Mouse (Mus musculus): ENCODE data around the gene Slamf7. TPM values are rescaled to one million over a fixed set of nuclear protein-coding genes. Genes with fewer than 3 reads are reported as not detected.

Slamf7 gene
- total and polyA plus RNA-seq, 3 experiments = 0.11 TPM; not detected in 2

- Histone ChIP-seq H3K4me1 (ENCODE audit: insufficient read depth, low read depth, low read length) (no peaks in the 10 kb centered on the region), H3K9me3 (replicated peaks) (peaks cover 31% of the 10 kb centered on the region), H3K4me3 (ENCODE audit: low read depth, low read length) (no peak overlapping the region), H3K36me3 (replicated peaks) (no peaks in the 10 kb centered on the region), H3K27me3 (ENCODE audit: insufficient read depth, low read length) (no peaks in the 10 kb centered on the region)
- no peak for DNase-seq (ENCODE audit: low spot score)
- ATAC-seq (ENCODE audit: extremely low read depth, insufficient number of reproducible peaks, low FRiP score, poor library complexity, severe bottlenecking) = no peak
- no peak for TF ChIP-seq TAL1 (conservative IDR thresholded peaks at IDR 0.05; ENCODE audit: low read depth, low read length)
- TF ChIP-seq GATA2 (IDR thresholded peaks at IDR 0.05; ENCODE audit: borderline replicate concordance, low read depth, low read length) = no peak
- no peak for TF ChIP-seq CTCF (IDR thresholded peaks at IDR 0.05; ENCODE audit: low read depth, low read length)
- TF ChIP-seq POLR2AphosphoS5 (IDR thresholded peaks at IDR 0.05; ENCODE audit: insufficient replicate concordance, low read depth, low read length) = no peak
- no peak for TF ChIP-seq GATA1 (IDR thresholded peaks at IDR 0.05; ENCODE audit: borderline replicate concordance, low read length)
Measured at GRCm38 (mm10) chr1:171606656-171607055, 46.2 kb downstream of the Slamf7 start.

GRCm38 (mm10) chr1:171604686-171605085 lies 48.1 kb downstream of the Slamf7 start:
- TF ChIP-seq POLR2AphosphoS5 (IDR thresholded peaks at IDR 0.05; ENCODE audit: insufficient replicate concordance, low read depth, low read length) = no peak
- TF ChIP-seq TAL1 (conservative IDR thresholded peaks at IDR 0.05; ENCODE audit: low read depth, low read length) = no peak
- TF ChIP-seq CTCF (IDR thresholded peaks at IDR 0.05; ENCODE audit: low read depth, low read length) = no peak
- no peak for TF ChIP-seq GATA1 (IDR thresholded peaks at IDR 0.05; ENCODE audit: borderline replicate concordance, low read length)
- no peak for TF ChIP-seq GATA2 (IDR thresholded peaks at IDR 0.05; ENCODE audit: borderline replicate concordance, low read depth, low read length)
- ATAC-seq (ENCODE audit: extremely low read depth, insufficient number of reproducible peaks, low FRiP score, poor library complexity, severe bottlenecking) = no peak
- no peaks in the 10 kb centered on the region for H3K36me3 ChIP-seq (replicated peaks)
- H3K27me3 ChIP-seq (ENCODE audit: insufficient read depth, low read length) = no peaks in the 10 kb centered on the region
- peaks cover 29% of the 10 kb centered on the region for H3K9me3 ChIP-seq (replicated peaks)
- no peak overlapping the region for H3K4me3 ChIP-seq (ENCODE audit: low read depth, low read length)
- no peaks in the 10 kb centered on the region for H3K4me1 ChIP-seq (ENCODE audit: insufficient read depth, low read depth, low read length)
- DNase-seq (ENCODE audit: low spot score) = no peak

GRCm38 (mm10) chr1:171584584-171584983 lies 68.3 kb downstream of the Slamf7 start:
- DNase-seq (ENCODE audit: low spot score) (no peak), ATAC-seq (ENCODE audit: extremely low read depth, insufficient number of reproducible peaks, low FRiP score, poor library complexity, severe bottlenecking) (no peak)
- no peaks in the 10 kb centered on the region for H3K27me3 ChIP-seq (ENCODE audit: insufficient read depth, low read length)
- peaks cover 33% of the 10 kb centered on the region for H3K9me3 ChIP-seq (replicated peaks)
- H3K36me3 ChIP-seq (replicated peaks) = no peaks in the 10 kb centered on the region
- TF ChIP-seq CTCF (IDR thresholded peaks at IDR 0.05; ENCODE audit: low read depth, low read length) (no peak), GATA2 (IDR thresholded peaks at IDR 0.05; ENCODE audit: borderline replicate concordance, low read depth, low read length) (no peak), GATA1 (IDR thresholded peaks at IDR 0.05; ENCODE audit: borderline replicate concordance, low read length) (no peak), POLR2AphosphoS5 (IDR thresholded peaks at IDR 0.05; ENCODE audit: insufficient replicate concordance, low read depth, low read length) (no peak), TAL1 (conservative IDR thresholded peaks at IDR 0.05; ENCODE audit: low read depth, low read length) (no peak)
- H3K4me1 ChIP-seq (ENCODE audit: insufficient read depth, low read depth, low read length) = no peaks in the 10 kb centered on the region
- H3K4me3 ChIP-seq (ENCODE audit: low read depth, low read length) = no peak overlapping the region

Other genes with a start within 250 kb of the Slamf7 start
- 17.6 and 19.0 TPM in 2 replicates for gene Usf1, start 241.7 kb downstream of the Slamf7 start, total RNA-seq (2014; fragmentation: Nextera tagmentation)
- 41.9 and 56.8 TPM in 2 replicates for gene Usf1, start 241.7 kb downstream of the Slamf7 start, total RNA-seq (2017)
- gene Usf1, start 241.7 kb downstream of the Slamf7 start, polyA plus RNA-seq (2012) = 30.0 and 38.9 TPM in 2 replicates
- gene Tstd1, start 234.2 kb downstream of the Slamf7 start, total RNA-seq (2014; fragmentation: Nextera tagmentation) = 1.7 TPM in 1 of 2 replicates, not detected in the other
- 2.9 and 3.7 TPM in 2 replicates for gene Tstd1, start 234.2 kb downstream of the Slamf7 start, total RNA-seq (2017)
- gene Tstd1, start 234.2 kb downstream of the Slamf7 start, polyA plus RNA-seq (2012) = 0.41 and 0.42 TPM in 2 replicates
- gene F11r, start 215.5 kb downstream of the Slamf7 start, total RNA-seq (2014; fragmentation: Nextera tagmentation) = not detected in 2 replicates
- 0.11 and 1.2 TPM in 2 replicates for gene F11r, start 215.5 kb downstream of the Slamf7 start, total RNA-seq (2017)
- gene F11r, start 215.5 kb downstream of the Slamf7 start, polyA plus RNA-seq (2012) = not detected in 2 replicates
- gene Alyref2, start 149.6 kb downstream of the Slamf7 start, total RNA-seq (2014; fragmentation: Nextera tagmentation) = 5.7 and 6.2 TPM in 2 replicates
- 4.5 and 6.6 TPM in 2 replicates for gene Alyref2, start 149.6 kb downstream of the Slamf7 start, total RNA-seq (2017)
- 10.5 and 10.7 TPM in 2 replicates for gene Alyref2, start 149.6 kb downstream of the Slamf7 start, polyA plus RNA-seq (2012)
- gene Itln1, start 117.7 kb downstream of the Slamf7 start, total RNA-seq (2014; fragmentation: Nextera tagmentation) = not detected in 2 replicates
- gene Itln1, start 117.7 kb downstream of the Slamf7 start, total RNA-seq (2017) = not detected in 2 replicates
- gene Itln1, start 117.7 kb downstream of the Slamf7 start, polyA plus RNA-seq (2012) = not detected in 2 replicates
- not detected in 2 replicates for gene Cd244a, start 93.8 kb downstream of the Slamf7 start, total RNA-seq (2014; fragmentation: Nextera tagmentation)
- 0.17 and 0.44 TPM in 2 replicates for gene Cd244a, start 93.8 kb downstream of the Slamf7 start, total RNA-seq (2017)
- not detected in 2 replicates for gene Cd244a, start 93.8 kb downstream of the Slamf7 start, polyA plus RNA-seq (2012)
- not detected in 2 replicates for gene Ly9, start 45.6 kb downstream of the Slamf7 start, total RNA-seq (2014; fragmentation: Nextera tagmentation)
- 0.11 and 0.12 TPM in 2 replicates for gene Ly9, start 45.6 kb downstream of the Slamf7 start, total RNA-seq (2017)
- gene Ly9, start 45.6 kb downstream of the Slamf7 start, polyA plus RNA-seq (2012) = not detected in 2 replicates
- gene Cd48, start 29.0 kb upstream of the Slamf7 start, total RNA-seq (2014; fragmentation: Nextera tagmentation) = not detected in 2 replicates
- gene Cd48, start 29.0 kb upstream of the Slamf7 start, total RNA-seq (2017) = 0.12 TPM in 1 of 2 replicates, not detected in the other
- not detected in 2 replicates for gene Cd48, start 29.0 kb upstream of the Slamf7 start, polyA plus RNA-seq (2012)
- gene Slamf1, start 114.1 kb upstream of the Slamf7 start, total RNA-seq (2014; fragmentation: Nextera tagmentation) = not detected in 2 replicates
- gene Slamf1, start 114.1 kb upstream of the Slamf7 start, total RNA-seq (2017) = 0.12 and 0.16 TPM in 2 replicates
- gene Slamf1, start 114.1 kb upstream of the Slamf7 start, polyA plus RNA-seq (2012) = not detected in 2 replicates
- gene Cd84, start 186.7 kb upstream of the Slamf7 start, total RNA-seq (2014; fragmentation: Nextera tagmentation) = 6.7 TPM in 1 of 2 replicates, not detected in the other
- 0.06 and 0.22 TPM in 2 replicates for gene Cd84, start 186.7 kb upstream of the Slamf7 start, total RNA-seq (2017)
- gene Cd84, start 186.7 kb upstream of the Slamf7 start, polyA plus RNA-seq (2012) = not detected in 2 replicates
- gene Gm10521, start 242.6 kb upstream of the Slamf7 start, total RNA-seq (2014; fragmentation: Nextera tagmentation) = not detected in 2 replicates
- 0.12 TPM in 1 of 2 replicates, not detected in the other for gene Gm10521, start 242.6 kb upstream of the Slamf7 start, total RNA-seq (2017)
- gene Gm10521, start 242.6 kb upstream of the Slamf7 start, polyA plus RNA-seq (2012) = not detected in 2 replicates

Data from G1E (cell line).